Mouse (Mus musculus): ENCODE measurements around the gene Vmn2r98. TPM values are rescaled to one million over a fixed set of nuclear protein-coding genes. Genes with fewer than 3 reads are reported as not detected.
"Not testable (repeated sequence)": the region's sequence is repeated elsewhere in the genome, so short reads cannot be mapped to it uniquely, and the experiment has no call there.

Vmn2r98 gene
- total RNA-seq (2021) = not detected
- long read RNA-seq, experiment 1 = 0 reads
- long read RNA-seq, experiment 2 = 0 reads

GRCm38 (mm10) chr17:19053160-19053559, at the start of gene Vmn2r98:
Vmn2r98 (plus strand) TSS chr17:19053460.
- DNase-seq (ENCODE audit: low spot score in 2 of 2) = not testable (repeated sequence)

GRCm38 (mm10) chr17:19031441-19031840, 21.8 kb upstream of the Vmn2r98 start:
- not testable (repeated sequence) for DNase-seq (ENCODE audit: low spot score in 2 of 2)

GRCm38 (mm10) chr17:19031962-19032361, 21.3 kb upstream of the Vmn2r98 start:
- no peak for DNase-seq (ENCODE audit: low spot score in 2 of 2)

- no peak for DNase-seq (ENCODE audit: low spot score in 2 of 2)
Observed at GRCm38 (mm10) chr17:19032721-19033120, 20.5 kb upstream of the Vmn2r98 start.

Other genes with a start within 250 kb of the Vmn2r98 start
- gene Vmn2r97, start 139.2 kb upstream of the Vmn2r98 start, total RNA-seq (2021) = under 1 TPM in 1 of 2 experiments, not detected in 1; 0.08 TPM